Mouse (Mus musculus) layer of hippocampus, adult 8-10 months (tissue): ENCODE results near the gene Gys1. TPM values are rescaled to one million over a fixed set of nuclear protein-coding genes. Genes with fewer than 3 reads are reported as not detected.
"Not testable (repeated sequence)": the region's sequence is repeated elsewhere in the genome, so short reads cannot be mapped to it uniquely, and the experiment has no call there.

Experiments used
- DNase-seq, 2 experiments: peaks; one replicate each; pipeline ENCODE4 v3.0.0; 2022; ENCODE audit warnings: low spot score in 2 of 2
- total RNA-seq, 4 experiments: library from RNA; stranded (reverse); gene quantifications; 2 replicates each; pipeline ENCODE4 v1.2.4; 2022

The Gys1 gene
- 10 to 100 TPM; 16.0 to 23.3 (median 20.2) TPM for total RNA-seq

- DNase-seq = peak; percentile 100
Observed at GRCm38 (mm10) chr7:45434203-45435015, at the start of gene Gys1. Gys1 (plus strand) TSS chr7:45434844.

- no peak for DNase-seq
Observed at GRCm38 (mm10) chr7:45386077-45386476, 48.6 kb upstream of the Gys1 start.

GRCm38 (mm10) chr7:45395129-45395541 lies 39.5 kb upstream of the Gys1 start:
- no peak for DNase-seq

GRCm38 (mm10) chr7:45395578-45396336 lies 38.9 kb upstream of the Gys1 start, which contains the start of gene Snrnp70:
Snrnp70 (minus strand) TSS chr7:45395742.
- peak; percentile 100 for DNase-seq

DNA sequence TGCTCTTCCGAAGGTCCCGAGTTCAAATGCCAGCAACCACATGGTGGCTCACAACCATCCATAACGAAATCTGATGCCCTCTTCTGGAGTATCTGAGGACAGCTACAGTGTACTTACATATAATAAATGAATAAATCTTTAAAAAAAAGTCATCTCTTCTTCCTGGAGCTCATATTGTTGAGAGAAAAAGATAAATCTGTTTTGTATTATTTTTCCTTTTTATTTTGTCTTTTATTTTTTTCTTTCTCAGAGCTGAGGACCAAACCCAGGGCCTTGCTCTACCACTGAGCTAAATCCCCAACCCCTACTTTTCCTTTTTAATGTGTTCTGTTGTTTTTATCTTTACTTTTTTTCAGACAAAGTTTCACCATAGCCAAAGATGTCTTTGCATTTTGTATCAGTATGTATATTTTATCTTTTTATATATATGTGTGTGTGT lies 38.3 kb upstream of the Gys1 start:
- DNase-seq = not testable (repeated sequence)

GRCm38 (mm10) chr7:45396787-45397186 lies 37.9 kb upstream of the Gys1 start:
- DNase-seq = no peak

GRCm38 (mm10) chr7:45401521-45402085 lies 33.0 kb upstream of the Gys1 start:
- DNase-seq = no peak

DNA sequence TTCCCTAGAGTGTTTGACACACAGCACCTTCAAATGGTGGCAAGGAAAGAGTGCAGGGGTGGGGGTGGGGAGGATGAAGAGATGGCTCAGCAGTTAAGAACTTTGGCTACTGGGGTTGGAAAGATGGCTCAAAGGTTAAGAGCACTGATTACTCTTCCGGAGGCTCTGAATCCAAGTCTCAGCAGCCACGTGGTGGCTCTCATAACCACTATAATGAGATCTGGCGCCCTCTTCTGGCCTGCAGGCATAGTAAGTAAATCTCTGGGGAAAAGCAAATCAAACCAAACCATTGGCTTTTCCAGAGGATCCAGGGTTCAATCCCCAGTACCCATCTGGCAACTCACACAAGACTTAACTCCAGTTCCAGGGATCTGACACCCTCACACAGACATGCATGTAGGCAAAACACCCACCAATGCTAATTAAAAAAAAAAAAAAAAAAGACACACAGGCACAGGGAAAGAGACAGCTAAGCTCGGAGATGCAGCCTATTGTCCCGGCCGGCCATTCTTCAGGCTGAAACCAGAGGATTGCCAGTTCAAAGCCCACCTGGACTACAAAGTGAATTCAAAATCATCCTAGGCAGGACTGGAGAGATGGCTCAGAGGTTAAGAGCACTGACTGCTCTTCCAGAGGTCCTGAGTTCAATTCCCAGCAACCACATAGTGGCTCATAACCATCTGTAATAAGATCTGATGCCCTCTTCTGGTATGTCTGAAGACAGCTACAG lies 30.9 kb upstream of the Gys1 start:
- DNase-seq = peak in 1 of 2 experiments; percentile 33

DNA sequence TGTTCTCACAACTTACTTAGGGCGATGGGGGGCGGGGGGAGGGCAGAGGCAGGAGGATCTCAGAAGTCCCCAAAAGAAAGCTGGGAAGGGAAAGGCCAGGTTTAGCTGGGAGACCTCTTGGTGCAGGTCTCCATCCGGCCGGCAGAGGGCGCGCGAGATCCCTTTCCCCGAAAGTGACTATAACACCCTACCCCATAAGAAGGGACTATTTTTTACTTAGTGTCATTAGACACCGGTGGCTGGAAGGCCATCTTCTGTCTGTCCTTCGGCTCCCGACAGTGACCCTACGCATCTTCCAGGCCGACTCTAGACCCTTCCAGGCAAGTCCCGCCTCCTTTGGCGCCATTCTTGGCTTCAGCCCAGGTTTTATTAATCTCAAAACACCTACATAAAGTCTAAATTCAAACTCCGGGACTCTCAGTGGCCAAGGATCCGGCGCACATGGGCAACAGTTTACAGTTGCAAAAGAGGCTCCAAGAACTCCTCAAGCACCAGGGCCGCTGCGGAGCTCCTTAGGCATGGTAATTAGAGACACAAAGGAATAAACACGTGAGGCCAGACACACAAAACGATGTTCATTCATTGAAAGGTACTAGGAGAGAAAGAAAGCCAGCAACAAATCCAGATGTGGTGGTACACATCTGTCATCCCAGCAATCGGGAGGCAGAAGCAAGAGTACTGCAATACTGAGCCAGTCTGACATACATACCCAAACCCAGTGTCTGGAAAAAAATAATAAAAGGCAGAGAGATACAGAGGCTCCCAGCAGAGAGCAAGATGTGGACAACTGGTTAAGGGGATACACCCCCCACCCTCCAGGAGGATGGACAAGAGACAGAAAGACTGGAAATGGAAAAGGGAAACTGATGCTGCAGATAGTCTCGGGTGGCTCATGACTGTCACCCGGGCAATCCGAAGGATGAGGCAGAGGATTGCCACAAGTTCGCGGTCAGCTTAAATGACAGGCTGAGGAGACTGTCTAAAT lies 29.3 kb upstream of the Gys1 start, which contains the start of gene Kcna7:
TSS of gene Kcna7 (plus strand) at position 563 of the 985 bp plus-strand sequence.
- peak in 1 of 2 experiments; percentile 65 for DNase-seq

DNA sequence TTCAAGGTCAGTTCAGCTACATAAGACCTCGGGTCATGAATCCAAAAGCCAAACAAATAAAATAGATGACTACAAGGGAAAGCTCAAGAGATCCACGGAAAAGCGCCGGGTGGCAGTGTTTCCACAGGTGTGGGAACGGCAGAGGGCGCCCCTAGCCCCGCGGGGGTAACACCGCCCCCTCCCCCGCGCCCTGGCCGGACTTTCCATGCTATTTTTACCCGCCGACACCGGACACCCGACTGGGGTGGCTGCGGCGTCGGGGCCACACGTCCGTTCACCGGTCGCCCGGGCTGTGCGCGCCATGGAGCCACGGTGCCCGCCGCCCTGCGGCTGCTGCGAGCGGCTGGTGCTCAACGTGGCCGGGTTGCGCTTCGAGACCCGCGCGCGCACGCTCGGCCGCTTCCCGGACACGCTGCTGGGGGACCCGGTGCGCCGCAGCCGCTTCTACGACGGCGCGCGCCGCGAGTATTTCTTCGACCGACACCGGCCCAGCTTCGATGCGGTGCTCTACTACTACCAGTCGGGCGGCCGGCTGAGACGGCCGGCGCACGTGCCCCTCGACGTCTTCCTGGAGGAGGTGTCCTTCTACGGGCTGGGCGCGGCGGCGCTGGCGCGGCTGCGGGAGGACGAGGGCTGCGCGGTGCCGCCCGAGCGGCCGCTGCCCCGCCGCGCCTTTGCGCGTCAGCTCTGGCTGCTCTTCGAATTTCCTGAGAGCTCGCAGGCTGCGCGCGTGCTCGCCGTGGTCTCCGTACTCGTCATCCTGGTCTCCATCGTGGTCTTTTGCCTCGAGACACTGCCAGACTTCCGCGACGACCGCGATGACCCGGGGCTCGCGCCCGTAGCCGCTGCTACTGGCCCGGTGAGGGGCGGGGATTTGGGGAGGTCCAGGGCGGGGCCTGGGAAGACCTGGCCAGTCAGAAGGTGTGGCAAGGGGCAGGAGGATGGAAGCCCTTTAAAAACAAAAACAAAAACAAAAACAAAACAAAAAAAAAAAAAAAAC lies 28.2 kb upstream of the Gys1 start:
- no peak for DNase-seq

DNA sequence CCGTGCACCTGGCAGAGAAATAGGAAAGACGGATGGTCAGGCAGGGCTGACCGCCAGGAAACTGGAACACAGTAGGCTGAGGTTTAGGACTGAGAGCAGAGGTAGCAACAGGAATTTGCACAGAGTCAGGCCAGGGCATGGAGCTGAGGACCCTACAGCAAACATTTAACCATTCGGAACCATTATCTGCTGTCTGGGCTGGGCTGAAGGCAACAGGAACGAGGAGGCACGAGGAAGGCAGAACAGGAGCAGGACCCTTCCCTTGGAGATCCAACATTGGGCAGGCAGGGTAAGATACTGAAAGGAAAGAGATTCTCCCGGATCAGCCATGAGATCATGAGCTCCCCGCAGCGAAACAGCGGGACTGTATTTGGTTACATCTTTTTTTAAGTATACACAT lies 26.8 kb upstream of the Gys1 start:
- no peak for DNase-seq

DNA sequence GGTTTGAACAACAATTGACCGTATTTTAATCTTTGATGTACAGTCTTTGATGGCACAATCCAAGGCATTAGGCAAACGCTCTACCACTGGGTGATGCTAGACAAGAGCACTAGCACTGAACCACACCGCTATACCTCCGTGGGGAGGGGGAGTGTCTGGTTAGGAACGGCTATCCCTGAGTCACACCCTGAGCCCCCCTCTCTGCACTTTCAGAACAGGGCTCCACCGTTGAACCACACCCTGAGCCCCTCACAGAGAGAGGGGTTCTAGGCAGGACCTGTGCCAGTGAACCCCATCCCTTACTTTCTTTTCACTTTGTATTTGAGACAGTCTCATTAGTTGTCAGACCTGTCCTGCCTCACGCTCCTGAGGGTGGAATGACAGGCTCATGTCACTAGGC lies 26.3 kb upstream of the Gys1 start:
- DNase-seq = no peak

GRCm38 (mm10) chr7:45408949-45409348 lies 25.7 kb upstream of the Gys1 start:
- no peak for DNase-seq

- no peak for DNase-seq
Observed at GRCm38 (mm10) chr7:45409497-45410163, 25.0 kb upstream of the Gys1 start.

- no peak for DNase-seq
Observed at GRCm38 (mm10) chr7:45412421-45412820, 22.2 kb upstream of the Gys1 start.

DNA sequence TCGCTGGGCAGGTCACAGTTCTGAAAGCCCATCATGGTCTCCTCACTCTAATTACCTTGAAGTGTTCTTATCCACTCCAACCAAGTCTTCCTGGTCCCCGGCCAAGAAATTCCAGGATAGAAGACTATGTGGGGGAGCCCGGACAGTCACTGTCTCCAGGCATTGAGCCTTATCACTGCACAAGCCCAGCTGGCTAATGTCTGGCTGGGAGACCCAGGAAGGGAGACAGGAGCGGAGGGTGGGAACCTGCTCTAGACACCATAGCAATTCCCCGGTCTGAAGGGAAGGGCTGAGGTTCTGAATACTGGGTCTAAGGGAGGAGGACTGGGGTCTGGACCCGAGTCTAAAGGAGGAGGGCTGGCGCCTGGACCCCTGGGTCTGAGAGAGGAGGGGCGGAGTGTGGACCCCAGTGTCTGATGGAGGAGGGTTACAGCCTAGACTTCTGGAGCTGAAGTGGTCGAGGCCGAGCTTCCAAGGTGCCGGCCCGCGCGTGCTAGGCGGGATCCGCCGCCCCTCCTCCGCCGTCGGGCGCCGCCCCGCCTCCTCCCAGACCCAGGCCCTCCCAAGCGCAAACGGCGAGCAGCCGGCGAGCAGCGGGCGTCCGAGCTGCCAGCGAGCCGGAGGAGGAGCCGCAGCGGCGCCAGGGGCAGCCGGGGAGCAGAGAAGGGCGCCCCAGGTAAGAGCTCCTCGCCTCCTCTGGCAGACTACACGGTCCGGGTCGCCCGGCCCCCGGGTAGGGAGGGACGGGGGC lies 21.4 kb upstream of the Gys1 start, which contains the start of gene Ntf5:
TSS of gene Ntf5 (plus strand) at position 583 of the 751 bp plus-strand sequence.
- no peak for DNase-seq
